ENCODE assay signal across 8 mouse cellular contexts in genomic region chr11:69846198-69846680, GRCm38 (mm10). TPM values are rescaled to one million over a fixed set of nuclear protein-coding genes. Genes with fewer than 3 reads are reported as not detected.
DNase-seq lines count a peak whose midpoint lies in the region; ATAC-seq and TF ChIP-seq lines count a peak whose summit lies in the region.

Plscr3 (plus strand) TSS chr11:69846376.

- peak within 1 kb of the TSS; percentile 96 for H3K9ac ChIP-seq in forebrain, postnatal 0 days
- H3K9ac ChIP-seq in lung, embryonic 15.5 days = peak within 1 kb of the TSS; percentile 75

- WGBS in forebrain, postnatal 0 days = 1% methylated on average over 37 of the region's 38 CpGs
- WGBS in lung, embryonic 15.5 days = under 1% methylated on average over 38 of the region's 38 CpGs

- DNase-seq in G1E (ENCODE audit: low spot score) = peak; percentile 85
- DNase-seq in cerebellum, adult 18-20 months = peak; percentile 89 to 93
- peak; percentile 94 for DNase-seq in forebrain, postnatal 0 days
- DNase-seq in heart, postnatal 4 days = peak; percentile 95
- peak; percentile 71 to 83 for DNase-seq in layer of hippocampus, adult 8-10 months (ENCODE audit: low spot score in 2 of 2)
- DNase-seq in ovary, adult 18-20 months (ENCODE audit: low spot score) = peak; percentile 88
- peak; percentile 91 for DNase-seq in thymus, postnatal 0 days (ENCODE audit: low spot score)

- no peaks in the 10 kb centered on the region for H3K27me3 ChIP-seq in G1E (ENCODE audit: insufficient read depth, low read length)
- no peaks in the 10 kb centered on the region for H3K27me3 ChIP-seq in forebrain, postnatal 0 days (ENCODE audit: insufficient read depth, low read length)
- no peaks in the 10 kb centered on the region for H3K27me3 ChIP-seq in lung, embryonic 15.5 days

- peak within 1 kb of the TSS; percentile 62 for H3K4me2 ChIP-seq in forebrain, postnatal 0 days (ENCODE audit: low read depth)
- peak within 1 kb of the TSS; percentile 89 for H3K4me2 ChIP-seq in lung, embryonic 15.5 days

- peak within 1 kb of the TSS; percentile 80 for H3K27ac ChIP-seq in forebrain, postnatal 0 days (ENCODE audit: low read depth, low read length)
- peak within 1 kb of the TSS; percentile 97 for H3K27ac ChIP-seq in lung, embryonic 15.5 days

- H3K4me1 ChIP-seq in G1E (ENCODE audit: insufficient read depth, low read depth, low read length) = peaks cover 59% of the 10 kb centered on the region
- peaks cover 11% of the 10 kb centered on the region for H3K4me1 ChIP-seq in forebrain, postnatal 0 days (ENCODE audit: insufficient read depth)
- peaks cover 27% of the 10 kb centered on the region for H3K4me1 ChIP-seq in lung, embryonic 15.5 days

- TF ChIP-seq CTCF in G1E (IDR thresholded peaks at IDR 0.05; ENCODE audit: low read depth, low read length) = no peak
- TF ChIP-seq CTCF in forebrain, postnatal 0 days (IDR thresholded peaks at IDR 0.05; ENCODE audit: low read depth) = peak; percentile 19

- H3K9me3 ChIP-seq in G1E (replicated peaks) = no peaks in the 10 kb centered on the region
- H3K9me3 ChIP-seq in forebrain, postnatal 0 days (ENCODE audit: low read length) = no peaks in the 10 kb centered on the region
- H3K9me3 ChIP-seq in lung, embryonic 15.5 days = no peaks in the 10 kb centered on the region

- H3K4me3 ChIP-seq in G1E (ENCODE audit: low read depth, low read length) = peak within 1 kb of the TSS; percentile 78
- peak within 1 kb of the TSS; percentile 74 for H3K4me3 ChIP-seq in forebrain, postnatal 0 days (ENCODE audit: low read depth, low read length)
- H3K4me3 ChIP-seq in lung, embryonic 15.5 days = peak within 1 kb of the TSS; percentile 64

- peak; percentile 74 for ATAC-seq in G1E (ENCODE audit: extremely low read depth, insufficient number of reproducible peaks, low FRiP score, poor library complexity, severe bottlenecking)
- ATAC-seq in forebrain, postnatal 0 days = peak; percentile 96
- peak; percentile 96 for ATAC-seq in lung, embryonic 15.5 days (ENCODE audit: borderline replicate concordance, extremely low read depth, low FRiP score, low TSS enrichment)

- H3K36me3 ChIP-seq in G1E (replicated peaks) = peaks cover 40% of the 10 kb centered on the region
- peaks cover 30% of the 10 kb centered on the region for H3K36me3 ChIP-seq in forebrain, postnatal 0 days (ENCODE audit: insufficient read depth)
- peaks cover 32% of the 10 kb centered on the region for H3K36me3 ChIP-seq in lung, embryonic 15.5 days

RNA-seq across cellular contexts. Expression of gene Plscr3, which starts in this region (rescaled TPM):
- total RNA-seq in G1E (2014; fragmentation: Nextera tagmentation) (26.2 and 32.3 TPM in 2 replicates), G1E (2017) (9.3 and 12.1 TPM in 2 replicates)
- 54.2 and 61.1 TPM in 2 replicates for polyA plus RNA-seq in G1E (2012)
- 26.6 and 30.6 TPM in 2 replicates for total RNA-seq in forebrain, postnatal 0 days (2014; rRNA removed)
- 36.2 and 38.2 TPM in 2 replicates for polyA plus RNA-seq in forebrain, postnatal 0 days (2015; fragmentation: Nextera tagmentation; extraction: Ambion mirVana)
- 10 to 100 TPM; 59.7 to 59.9 TPM for total RNA-seq in heart, postnatal 4 days (2021)
- total RNA-seq in layer of hippocampus, adult 8-10 months (2022) = 10 to 100 TPM; 17.1 to 21.8 (median 20.0) TPM
- polyA plus RNA-seq in lung, embryonic 15.5 days (2015; fragmentation: Nextera tagmentation; extraction: Ambion mirVana) = 110 and 119 TPM in 2 replicates
- polyA plus RNA-seq in thymus, postnatal 0 days (2015; fragmentation: Nextera tagmentation; extraction: Ambion mirVana) = 68.4 and 70.4 TPM in 2 replicates

Comparison
In these comparisons a context has a peak if more than half of its experiments do, and no peak if none do; other contexts are left out.
1. Peak in every context shown above with its lines: DNase-seq, ATAC-seq, H3K4me3 ChIP-seq and H3K27ac ChIP-seq.